Comparison of ENCODE assay signal across 22 mouse cellular contexts in genomic region chr1:55633326-55633725, GRCm38 (mm10).
"Had no signal": no experiment of that assay in that cellular context is flagged by ENCODE, and none has a peak within 500 bp of the region (broad histone marks: within the 10 kb centered on the region; RNA-seq: fewer than 3 reads in every experiment).

No protein-coding gene starts in this region.

- H3K27ac ChIP-seq: kidney, embryonic 15.5 days; limb, embryonic 15.5 days; liver, embryonic 14.5 days; midbrain, embryonic 10.5 days; midbrain, embryonic 15.5 days; neural tube, embryonic 12.5 days; neural tube, embryonic 15.5 days; stomach, postnatal 0 days had no signal

- H3K4me3 ChIP-seq: kidney, embryonic 15.5 days; limb, embryonic 15.5 days; megakaryocyte, embryonic 14.5 days; midbrain, embryonic 10.5 days; midbrain, embryonic 15.5 days; neural tube, embryonic 12.5 days; neural tube, embryonic 15.5 days had no signal

- H3K9me3 ChIP-seq: kidney, embryonic 15.5 days; limb, embryonic 15.5 days; megakaryocyte, embryonic 14.5 days; midbrain, embryonic 10.5 days; midbrain, embryonic 15.5 days; neural tube, embryonic 12.5 days; neural tube, embryonic 15.5 days had no signal

- H3K9ac ChIP-seq: kidney, embryonic 15.5 days; limb, embryonic 15.5 days; liver, embryonic 14.5 days; liver, postnatal 0 days; midbrain, embryonic 15.5 days; neural tube, embryonic 12.5 days; neural tube, embryonic 15.5 days had no signal

- ATAC-seq: intestine, embryonic 16.5 days; liver, postnatal 0 days; midbrain, embryonic 15.5 days had no signal

- H3K4me1 ChIP-seq: limb, embryonic 15.5 days; megakaryocyte, embryonic 14.5 days; midbrain, embryonic 15.5 days; neural tube, embryonic 12.5 days had no signal

- H3K4me2 ChIP-seq: kidney, embryonic 15.5 days; limb, embryonic 15.5 days; liver, embryonic 11.5 days; midbrain, embryonic 15.5 days; neural tube, embryonic 12.5 days; neural tube, embryonic 15.5 days had no signal

- DNase-seq: kidney, adult 2 months; kidney, postnatal 10 days; kidney, postnatal 36 days; layer of hippocampus, postnatal 36 days; liver, postnatal 0 days; right cerebral cortex, adult 18-20 months; right cerebral cortex, postnatal 14 days; right cerebral cortex, postnatal 4 days; thymus, adult 2 months; thymus, postnatal 14 days; thymus, postnatal 4 days had no signal

- H3K36me3 ChIP-seq: kidney, embryonic 15.5 days; limb, embryonic 15.5 days; midbrain, embryonic 10.5 days; midbrain, embryonic 15.5 days; neural tube, embryonic 12.5 days; neural tube, embryonic 15.5 days had no signal

- H3K27me3 ChIP-seq: kidney, embryonic 15.5 days; limb, embryonic 15.5 days; megakaryocyte, embryonic 14.5 days; midbrain, embryonic 15.5 days; neural tube, embryonic 12.5 days; neural tube, embryonic 15.5 days had no signal
